Mouse (Mus musculus) 3134 (cell line): ENCODE measurements around the gene Olfr765.
"Not testable (repeated sequence)": the region's sequence is repeated elsewhere in the genome, so short reads cannot be mapped to it uniquely, and the experiment has no call there.

ENCODE experiments used
- DNase-seq: peaks from one replicate; pipeline ENCODE4 v3.0.0-alpha.2; 2011; ENCODE audit warnings: low spot score; ENCODE audit not compliant: insufficient read length; ENCODE audit errors: extremely low read depth

The Olfr765 gene

GRCm38 (mm10) chr10:129049898-129050297 is at the start of gene Olfr765:
TSS of gene Olfr765 (minus strand) at chr10:129049998.
- not testable (repeated sequence) for DNase-seq

- DNase-seq = no peak
These were observed 49.5 kb upstream of the Olfr765 start, which contains the start of gene Olfr768 for GRCm38 (mm10) chr10:129099275-129099674. TSS of gene Olfr768 (minus strand) at chr10:129099375.

- DNase-seq = not testable (repeated sequence)
These were observed 33.0 kb upstream of the Olfr765 start, which contains the start of gene Olfr767 for GRCm38 (mm10) chr10:129082810-129083209. TSS of gene Olfr767 (minus strand) at chr10:129082910.

GRCm38 (mm10) chr10:129068877-129069276 is 19.1 kb upstream of the Olfr765 start, which contains the start of gene Olfr766-ps1:
TSS of gene Olfr766-ps1 (minus strand) at chr10:129068977.
- DNase-seq = no peak

- no peak for DNase-seq
These were observed 10.0 kb downstream of the Olfr765 start, which contains the start of gene Olfr764-ps1 for GRCm38 (mm10) chr10:129039796-129040195. TSS of gene Olfr764-ps1 (minus strand) at chr10:129039896.

- DNase-seq = no peak
These were observed 21.5 kb downstream of the Olfr765 start for GRCm38 (mm10) chr10:129028343-129028742.

- DNase-seq = no peak
These were observed 23.7 kb downstream of the Olfr765 start for GRCm38 (mm10) chr10:129026018-129026662.

GRCm38 (mm10) chr10:129023319-129023718 is 26.5 kb downstream of the Olfr765 start:
- no peak for DNase-seq

- DNase-seq = no peak
These were observed 35.3 kb downstream of the Olfr765 start for GRCm38 (mm10) chr10:129014477-129014876.

- DNase-seq = not testable (repeated sequence)
These were observed 38.3 kb downstream of the Olfr765 start for GRCm38 (mm10) chr10:129011511-129011910.

- DNase-seq = no peak
These were observed 39.4 kb downstream of the Olfr765 start, which contains the start of gene Olfr763 for GRCm38 (mm10) chr10:129010288-129010841. TSS of gene Olfr763 (plus strand) at chr10:129010791.

- DNase-seq = no peak
These were observed 45.5 kb downstream of the Olfr765 start for GRCm38 (mm10) chr10:129004032-129004920.

GRCm38 (mm10) chr10:128996523-128997040 is 53.2 kb downstream of the Olfr765 start:
- DNase-seq = no peak

- DNase-seq = no peak
These were observed 54.0 kb downstream of the Olfr765 start for GRCm38 (mm10) chr10:128995796-128996195.
